Mouse (Mus musculus): ENCODE measurements at regions not wholly inside any gene's neighbourhood (a gene's known extent, or its start where the extent isn't known, plus 50 kb on each side); places are given as distances from the start of the nearest gene placed in this dataset.

GRCm38 (mm10) chr13:70369647-70370046, 267.8 kb downstream of the Ice1 start:
- Histone ChIP-seq H3K9ac (ENCODE audit: low read depth, poor library complexity, severe bottlenecking) (no peak overlapping the region), H3K9me3 (replicated peaks; ENCODE audit: control insufficient read depth, insufficient read depth, low read length, poor library complexity, severe bottlenecking) (no peaks in the 10 kb centered on the region), H3K4me1 (ENCODE audit: control insufficient read depth, insufficient read depth, low read length) (no peaks in the 10 kb centered on the region), H3K27me3 (ENCODE audit: control insufficient read depth, insufficient read depth, low read length, poor library complexity, severe bottlenecking) (no peaks in the 10 kb centered on the region), H3K4me3 (ENCODE audit: low read depth, low read length) (no peak overlapping the region), H3K36me3 (ENCODE audit: control insufficient read depth, insufficient read depth, low read length, poor library complexity, severe bottlenecking) (no peaks in the 10 kb centered on the region), H3K27ac (ENCODE audit: insufficient read depth, low read length) (no peak overlapping the region)
- TF ChIP-seq CTCF (IDR thresholded peaks at IDR 0.05; ENCODE audit: low read depth, low read length) (no peak), POLR2A (IDR thresholded peaks at IDR 0.05; ENCODE audit: insufficient read depth, low read length) (no peak), EP300 (IDR thresholded peaks at IDR 0.05; ENCODE audit: insufficient read depth, low read depth, low read length) (no peak)

GRCm38 (mm10) chr13:70380772-70381171, 256.7 kb downstream of the Ice1 start:
- Histone ChIP-seq H3K36me3 (ENCODE audit: control insufficient read depth, insufficient read depth, low read length, poor library complexity, severe bottlenecking) (no peaks in the 10 kb centered on the region), H3K9ac (ENCODE audit: low read depth, poor library complexity, severe bottlenecking) (no peak overlapping the region), H3K27me3 (ENCODE audit: control insufficient read depth, insufficient read depth, low read length, poor library complexity, severe bottlenecking) (no peaks in the 10 kb centered on the region), H3K9me3 (replicated peaks; ENCODE audit: control insufficient read depth, insufficient read depth, low read length, poor library complexity, severe bottlenecking) (no peaks in the 10 kb centered on the region), H3K27ac (ENCODE audit: insufficient read depth, low read length) (no peak overlapping the region), H3K4me1 (ENCODE audit: control insufficient read depth, insufficient read depth, low read length) (no peaks in the 10 kb centered on the region), H3K4me3 (ENCODE audit: low read depth, low read length) (no peak overlapping the region)
- no peak for TF ChIP-seq POLR2A (IDR thresholded peaks at IDR 0.05; ENCODE audit: insufficient read depth, low read length)
- no peak for TF ChIP-seq EP300 (IDR thresholded peaks at IDR 0.05; ENCODE audit: insufficient read depth, low read depth, low read length)
- TF ChIP-seq CTCF (IDR thresholded peaks at IDR 0.05; ENCODE audit: low read depth, low read length), result no peak

GRCm38 (mm10) chr13:70385292-70385691, 252.1 kb downstream of the Ice1 start:
- Histone ChIP-seq H3K27ac (ENCODE audit: insufficient read depth, low read length) (no peak overlapping the region), H3K36me3 (ENCODE audit: control insufficient read depth, insufficient read depth, low read length, poor library complexity, severe bottlenecking) (no peaks in the 10 kb centered on the region), H3K9ac (ENCODE audit: low read depth, poor library complexity, severe bottlenecking) (no peak overlapping the region), H3K4me3 (ENCODE audit: low read depth, low read length) (no peak overlapping the region), H3K4me1 (ENCODE audit: control insufficient read depth, insufficient read depth, low read length) (no peaks in the 10 kb centered on the region), H3K9me3 (replicated peaks; ENCODE audit: control insufficient read depth, insufficient read depth, low read length, poor library complexity, severe bottlenecking) (no peaks in the 10 kb centered on the region), H3K27me3 (ENCODE audit: control insufficient read depth, insufficient read depth, low read length, poor library complexity, severe bottlenecking) (no peaks in the 10 kb centered on the region)
- no peak for TF ChIP-seq POLR2A (IDR thresholded peaks at IDR 0.05; ENCODE audit: insufficient read depth, low read length)
- TF ChIP-seq EP300 (IDR thresholded peaks at IDR 0.05; ENCODE audit: insufficient read depth, low read depth, low read length), result no peak
- TF ChIP-seq CTCF (IDR thresholded peaks at IDR 0.05; ENCODE audit: low read depth, low read length), result no peak

DNA sequence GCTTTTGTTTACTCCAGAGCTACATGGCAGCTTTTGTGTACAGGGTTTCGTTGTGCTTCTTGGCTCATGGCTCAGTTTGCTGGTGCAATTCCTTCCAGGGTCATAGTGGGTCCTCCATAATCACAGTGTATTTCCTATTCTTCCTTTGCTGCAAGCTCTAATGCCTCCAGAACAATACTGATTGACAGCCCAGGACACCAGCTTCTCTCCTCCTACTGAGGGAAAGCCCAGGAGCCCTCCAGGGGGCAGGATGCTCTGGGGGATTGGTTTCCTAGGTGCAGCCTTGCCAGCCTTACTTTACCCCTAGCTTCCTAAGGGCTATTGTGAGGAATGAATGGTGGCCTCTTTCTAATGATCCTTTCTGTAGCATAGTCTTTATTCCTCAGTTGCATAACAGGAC, 224.6 kb downstream of the Ice1 start:
- no peak overlapping the region for H3K27ac ChIP-seq (ENCODE audit: insufficient read depth, low read length)
- H3K4me3 ChIP-seq (ENCODE audit: low read depth, low read length), result no peak overlapping the region
- no peaks in the 10 kb centered on the region for H3K36me3 ChIP-seq (ENCODE audit: control insufficient read depth, insufficient read depth, low read length, poor library complexity, severe bottlenecking)
- TF ChIP-seq EP300 (IDR thresholded peaks at IDR 0.05; ENCODE audit: insufficient read depth, low read depth, low read length), result no peak
- no peak for TF ChIP-seq POLR2A (IDR thresholded peaks at IDR 0.05; ENCODE audit: insufficient read depth, low read length)
- TF ChIP-seq CTCF (IDR thresholded peaks at IDR 0.05; ENCODE audit: low read depth, low read length), result no peak
- H3K27me3 ChIP-seq (ENCODE audit: control insufficient read depth, insufficient read depth, low read length, poor library complexity, severe bottlenecking), result no peaks in the 10 kb centered on the region
- H3K4me1 ChIP-seq (ENCODE audit: control insufficient read depth, insufficient read depth, low read length), result no peaks in the 10 kb centered on the region
- no peaks in the 10 kb centered on the region for H3K9me3 ChIP-seq (replicated peaks; ENCODE audit: control insufficient read depth, insufficient read depth, low read length, poor library complexity, severe bottlenecking)
- no peak overlapping the region for H3K9ac ChIP-seq (ENCODE audit: low read depth, poor library complexity, severe bottlenecking)

DNA sequence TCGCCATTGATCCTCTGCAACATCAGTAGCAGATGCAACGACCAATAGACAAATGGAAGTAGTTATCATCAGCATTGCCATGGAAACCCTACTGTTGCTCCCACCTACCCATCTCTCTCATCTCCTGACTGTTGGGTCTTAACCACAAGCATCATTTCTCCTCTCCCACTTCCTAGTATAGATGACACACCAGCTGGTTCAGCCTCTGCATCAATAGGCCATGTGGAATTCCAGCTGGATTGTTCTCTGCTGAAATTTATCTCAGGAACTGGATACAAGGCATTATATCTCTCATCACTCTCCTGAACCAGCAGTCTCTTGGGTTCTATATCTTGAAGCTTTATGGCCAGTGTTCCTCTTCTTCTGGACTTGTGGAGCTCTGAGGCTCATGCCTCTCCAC, 219.3 kb downstream of the Ice1 start:
- Histone ChIP-seq H3K9me3 (replicated peaks; ENCODE audit: control insufficient read depth, insufficient read depth, low read length, poor library complexity, severe bottlenecking) (no peaks in the 10 kb centered on the region), H3K27ac (ENCODE audit: insufficient read depth, low read length) (no peak overlapping the region), H3K27me3 (ENCODE audit: control insufficient read depth, insufficient read depth, low read length, poor library complexity, severe bottlenecking) (no peaks in the 10 kb centered on the region), H3K4me1 (ENCODE audit: control insufficient read depth, insufficient read depth, low read length) (no peaks in the 10 kb centered on the region), H3K4me3 (ENCODE audit: low read depth, low read length) (no peak overlapping the region), H3K36me3 (ENCODE audit: control insufficient read depth, insufficient read depth, low read length, poor library complexity, severe bottlenecking) (no peaks in the 10 kb centered on the region), H3K9ac (ENCODE audit: low read depth, poor library complexity, severe bottlenecking) (no peak overlapping the region)
- TF ChIP-seq EP300 (IDR thresholded peaks at IDR 0.05; ENCODE audit: insufficient read depth, low read depth, low read length) (no peak), POLR2A (IDR thresholded peaks at IDR 0.05; ENCODE audit: insufficient read depth, low read length) (no peak), CTCF (IDR thresholded peaks at IDR 0.05; ENCODE audit: low read depth, low read length) (no peak)

DNA sequence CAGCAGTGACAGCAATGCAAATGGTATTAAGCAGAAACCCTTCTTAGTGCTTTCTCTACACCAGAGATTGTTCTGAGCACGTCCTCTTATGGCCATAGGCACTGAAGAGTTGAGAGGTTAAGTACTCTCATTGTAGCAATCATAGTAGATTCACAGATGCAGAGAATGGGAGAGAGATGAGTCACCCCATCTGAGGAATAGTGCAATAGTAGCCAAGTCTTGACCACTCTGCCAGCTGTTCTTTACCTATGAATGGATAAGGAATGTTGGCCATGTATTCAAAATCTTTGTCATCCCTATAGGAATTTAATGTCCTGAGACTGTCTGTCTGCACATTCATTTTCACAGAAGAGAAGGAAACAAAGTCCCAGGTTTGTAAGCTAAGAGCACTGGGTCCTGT, 198.0 kb downstream of the Ice1 start:
- TF ChIP-seq POLR2A (IDR thresholded peaks at IDR 0.05; ENCODE audit: insufficient read depth, low read length) (no peak), EP300 (IDR thresholded peaks at IDR 0.05; ENCODE audit: insufficient read depth, low read depth, low read length) (no peak), CTCF (IDR thresholded peaks at IDR 0.05; ENCODE audit: low read depth, low read length) (no peak)
- no peaks in the 10 kb centered on the region for H3K36me3 ChIP-seq (ENCODE audit: control insufficient read depth, insufficient read depth, low read length, poor library complexity, severe bottlenecking)
- no peaks in the 10 kb centered on the region for H3K9me3 ChIP-seq (replicated peaks; ENCODE audit: control insufficient read depth, insufficient read depth, low read length, poor library complexity, severe bottlenecking)

More for the DNA sequence above, 198.0 kb downstream of the Ice1 start:
- Histone ChIP-seq H3K9ac (ENCODE audit: low read depth, poor library complexity, severe bottlenecking) (no peak overlapping the region), H3K4me1 (ENCODE audit: control insufficient read depth, insufficient read depth, low read length) (no peaks in the 10 kb centered on the region), H3K27ac (ENCODE audit: insufficient read depth, low read length) (no peak overlapping the region), H3K4me3 (ENCODE audit: low read depth, low read length) (no peak overlapping the region), H3K27me3 (ENCODE audit: control insufficient read depth, insufficient read depth, low read length, poor library complexity, severe bottlenecking) (no peaks in the 10 kb centered on the region)

Measured in ES-Bruce4 (cell line).